Mouse (Mus musculus): ENCODE data around the gene Fstl3.

- no peak for TF ChIP-seq CTCF (IDR thresholded peaks at IDR 0.05; ENCODE audit: low read depth)
- no peak for TF ChIP-seq EP300 (IDR thresholded peaks at IDR 0.05; ENCODE audit: low read depth)
Measured at GRCm38 (mm10) chr10:79823011-79823410, 45.9 kb downstream of the Fstl3 start.

All from heart, postnatal 0 days (tissue).